Mouse (Mus musculus) E14TG2a.4 (cell line): Measurements from ENCODE around the gene Slc13a4.

Experiments
- CTCF ChIP-seq: conservative IDR thresholded peaks from 2 replicates; pipeline ENCODE4 v1.5.1; 2014; ENCODE audit warnings: low read length
- NANOG ChIP-seq: IDR thresholded peaks from 2 replicates; pipeline ENCODE4 v1.6.1; 2014; ENCODE audit warnings: borderline replicate concordance, low read length, mixed read lengths
- POU5F1 ChIP-seq: IDR thresholded peaks from 2 replicates; pipeline ENCODE4 v1.6.1; 2014; ENCODE audit warnings: low read length, borderline replicate concordance

- no peak for TF ChIP-seq CTCF
- TF ChIP-seq NANOG = no peak
- no peak for TF ChIP-seq POU5F1
Observed at GRCm38 (mm10) chr6:35288114-35288761, 19.7 kb downstream of the Slc13a4 start.
